Mouse (Mus musculus) lung, postnatal 36 days (tissue): ENCODE measurements at regions not wholly inside any gene's neighbourhood (a gene's known extent, or its start where the extent isn't known, plus 50 kb on each side); places are given as distances from the start of the nearest gene placed in this dataset.

ENCODE experiments used
- DNase-seq: peaks from one replicate; pipeline ENCODE4 v3.0.0; 2022; ENCODE audit warnings: mixed read lengths

DNA sequence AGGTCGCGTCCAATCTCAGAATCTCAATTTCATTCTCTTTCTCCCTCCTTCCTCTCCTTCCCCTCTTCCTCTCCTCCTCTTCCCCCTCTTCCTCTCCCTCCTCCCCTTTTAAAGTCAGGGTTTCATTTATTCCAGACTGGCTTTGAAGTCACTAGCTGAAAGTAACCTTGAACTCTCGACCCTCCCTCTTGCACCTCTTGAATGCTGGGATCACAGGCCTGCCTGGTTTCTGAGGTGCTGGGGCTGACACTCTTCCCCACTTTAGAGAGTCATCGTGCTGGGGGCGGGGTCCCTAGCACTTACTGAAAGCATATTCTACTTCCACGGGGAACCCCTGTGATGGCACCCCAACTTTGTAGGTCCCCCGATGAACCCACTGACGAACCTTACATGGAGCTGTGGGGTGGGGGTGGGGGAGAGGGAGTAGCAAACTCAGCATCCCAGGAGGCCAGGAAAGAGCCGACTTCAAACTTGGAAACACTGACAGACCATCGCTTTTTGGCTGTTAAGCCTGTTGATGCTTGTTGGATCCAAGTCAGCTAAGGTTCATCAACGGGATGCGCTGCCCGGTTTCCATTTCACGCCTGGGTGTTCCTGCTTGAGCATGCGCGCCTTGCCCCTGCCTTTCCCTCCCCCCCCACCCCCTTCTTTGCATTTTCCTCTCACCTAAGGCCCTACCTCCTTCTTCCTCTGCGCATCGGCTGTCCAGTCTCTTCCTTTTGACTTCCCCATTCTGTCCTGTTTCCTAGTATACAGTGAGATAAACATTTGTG lies 132.0 kb upstream of the Med13l start:
- no peak for DNase-seq

DNA sequence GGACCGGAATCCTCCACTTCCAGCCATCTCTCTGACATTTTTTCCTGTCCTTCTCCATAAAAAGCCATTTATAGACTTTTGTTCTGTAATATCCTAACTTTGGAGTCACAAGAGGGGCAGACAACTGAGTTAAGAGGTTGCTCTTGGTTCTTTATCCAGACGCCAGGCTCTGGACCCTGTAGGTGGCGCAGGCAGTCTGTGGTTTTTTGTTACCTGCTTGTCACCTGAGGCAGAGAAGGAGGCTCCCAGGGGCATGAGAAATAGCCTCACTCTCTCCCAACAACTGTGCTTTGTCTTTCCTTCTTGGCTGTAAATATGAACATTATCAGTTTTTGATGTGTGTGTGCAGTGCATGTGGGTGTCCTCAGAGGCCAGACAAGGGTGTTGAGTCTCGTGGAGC lies 126.9 kb upstream of the Med13l start:
- DNase-seq, result peak; percentile 51

DNA sequence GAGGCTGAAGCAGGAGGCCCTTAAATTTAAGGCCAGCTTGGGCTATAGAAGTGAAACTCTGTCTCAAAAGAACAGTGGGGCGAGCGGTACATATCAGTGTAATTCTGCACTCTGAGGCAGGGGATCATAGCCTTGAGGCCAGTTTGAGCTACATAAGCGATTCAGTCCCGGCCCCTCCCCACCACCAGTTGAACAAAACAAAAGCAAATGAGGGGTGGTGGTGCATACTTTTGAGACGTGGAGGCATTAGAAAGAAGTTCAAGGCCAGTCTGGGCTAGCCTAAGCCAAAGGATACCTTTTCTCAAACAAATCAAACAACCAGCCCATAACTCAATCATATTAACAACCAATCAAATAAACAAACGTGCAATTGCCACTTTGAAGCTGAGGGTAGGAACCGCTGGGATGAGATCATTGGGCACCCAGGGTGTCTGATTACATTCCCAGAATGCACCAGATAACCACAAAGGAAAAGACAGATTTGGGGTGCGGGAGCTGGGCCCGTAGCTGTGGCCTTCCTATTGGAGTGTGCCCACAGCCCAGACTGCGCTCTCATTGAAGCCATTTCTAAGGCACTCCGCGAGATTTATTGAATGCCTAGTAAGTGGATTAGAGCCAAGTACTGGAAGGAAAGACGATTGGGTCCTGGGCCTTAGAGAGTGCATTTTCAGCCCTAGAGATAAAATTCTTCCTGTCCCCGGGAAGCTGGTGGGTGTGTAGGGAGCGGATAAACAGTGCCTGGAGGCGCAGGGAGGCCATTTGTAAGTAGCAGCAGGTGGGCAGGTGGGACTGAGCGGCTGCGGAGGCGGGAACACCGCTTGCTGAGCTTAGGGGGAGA lies 125.5 kb upstream of the Med13l start:
- no peak for DNase-seq

DNA sequence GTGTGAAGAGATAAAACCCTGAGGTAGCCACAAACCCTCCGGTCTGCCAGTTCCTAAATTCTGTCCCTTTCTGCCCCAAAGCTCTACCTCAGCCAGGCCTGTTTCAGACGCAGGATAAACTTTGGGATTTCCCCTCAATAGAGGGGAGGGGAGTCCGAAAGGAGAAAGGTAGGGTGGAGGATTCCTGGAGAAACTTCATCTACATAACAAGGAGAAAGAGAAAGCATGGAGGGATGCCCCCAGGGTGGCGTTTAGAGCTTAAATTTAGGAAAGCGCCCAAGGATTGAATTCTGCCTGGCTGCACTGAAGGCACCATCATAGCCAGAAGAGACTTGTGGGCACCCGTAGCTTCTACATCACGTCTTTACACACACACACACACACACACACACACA lies 124.9 kb upstream of the Med13l start:
- DNase-seq, result no peak

DNA sequence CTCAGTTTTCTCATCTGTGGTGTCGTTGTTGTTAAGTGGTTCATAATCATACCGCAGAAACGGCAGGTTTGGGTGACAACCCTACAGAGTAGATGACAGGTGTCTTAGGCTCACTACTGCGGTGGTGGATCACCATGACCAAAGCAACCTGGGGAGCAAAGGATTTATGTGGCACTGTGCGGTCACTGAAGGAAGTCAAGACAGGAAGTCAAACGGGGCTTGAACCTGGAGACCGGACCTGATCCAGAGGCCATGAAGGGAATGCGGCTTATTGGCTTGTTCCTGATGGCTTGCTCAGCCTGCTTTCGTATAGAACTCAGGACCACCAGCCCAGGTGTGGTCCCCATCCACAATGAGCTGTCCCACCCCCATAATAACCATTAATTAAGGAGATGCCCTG lies 124.4 kb upstream of the Med13l start:
- DNase-seq, result no peak

DNA sequence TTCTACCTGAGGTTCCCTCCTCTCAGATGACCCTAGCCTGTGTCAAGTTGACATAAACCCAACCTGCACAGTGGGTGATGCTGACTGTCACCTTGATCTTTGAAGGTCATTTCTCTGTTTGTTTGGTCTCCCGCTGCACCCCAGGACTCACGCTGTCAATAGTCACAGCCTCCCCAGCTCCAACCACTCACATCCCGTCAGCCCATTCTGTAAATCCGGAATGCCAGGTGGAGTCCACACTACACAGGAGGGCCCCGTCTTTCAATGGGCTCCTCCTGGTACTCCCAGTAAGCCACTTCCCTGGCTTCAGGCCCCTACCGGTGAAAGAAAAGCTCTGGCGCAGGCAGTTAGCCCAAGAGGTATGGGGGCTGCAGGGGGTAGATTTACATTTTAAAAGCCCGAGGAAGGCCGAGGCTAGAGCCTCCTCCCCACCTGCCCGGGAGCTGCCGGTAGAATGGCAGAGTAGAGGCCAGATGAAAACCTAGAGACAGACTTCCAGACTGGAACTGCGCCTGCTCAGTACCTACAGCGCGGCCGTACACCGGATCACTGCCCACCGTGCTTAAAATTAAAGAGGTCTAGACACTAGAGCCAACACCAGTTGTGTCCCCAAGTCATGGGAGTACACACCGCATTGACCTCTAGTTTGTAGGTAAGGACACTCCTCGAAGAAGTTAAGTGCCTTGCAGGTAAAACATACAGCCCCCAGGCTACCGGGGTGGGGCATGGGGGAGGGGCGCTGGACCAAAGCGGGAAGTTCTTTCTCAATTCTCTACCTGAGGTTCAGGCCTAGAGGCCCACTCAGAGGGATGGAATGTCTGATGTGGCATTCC lies 123.8 kb upstream of the Med13l start:
- DNase-seq, result no peak

DNA sequence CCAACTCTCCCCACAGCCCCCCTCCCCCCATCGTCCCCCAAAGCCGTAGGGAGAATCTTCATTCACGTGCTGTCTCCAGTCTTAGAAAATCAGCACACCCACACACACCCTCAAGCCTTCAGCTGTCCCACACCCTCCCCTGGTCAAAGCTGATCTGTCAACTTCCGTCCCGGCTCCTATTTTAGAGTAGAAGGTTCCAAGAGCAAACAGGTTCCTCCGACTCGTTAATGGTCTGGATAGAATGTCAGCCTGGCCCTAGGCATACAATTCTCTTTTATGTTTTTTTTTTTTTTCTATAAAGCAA lies 123.2 kb upstream of the Med13l start:
- no peak for DNase-seq

DNA sequence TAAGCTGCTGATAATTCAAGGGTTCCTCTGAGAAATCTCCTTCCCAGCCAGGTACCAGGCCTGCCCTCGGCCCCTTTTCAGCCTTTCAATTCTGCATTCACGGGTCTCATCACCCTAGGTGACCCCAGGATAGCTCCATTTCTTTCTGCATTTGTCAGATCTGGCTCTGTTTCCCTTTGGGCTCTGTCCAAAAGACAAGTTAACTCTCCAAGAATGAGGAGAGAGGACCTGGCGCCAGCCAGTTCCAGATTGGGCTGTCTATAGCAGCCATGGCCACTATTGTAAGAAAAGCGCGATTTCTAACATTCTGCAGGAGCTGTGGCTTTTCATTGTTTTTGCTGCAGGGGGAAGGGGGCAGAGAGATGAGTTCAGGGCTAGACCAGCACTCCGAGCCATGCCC lies 122.5 kb upstream of the Med13l start:
- DNase-seq, result peak; percentile 29

DNA sequence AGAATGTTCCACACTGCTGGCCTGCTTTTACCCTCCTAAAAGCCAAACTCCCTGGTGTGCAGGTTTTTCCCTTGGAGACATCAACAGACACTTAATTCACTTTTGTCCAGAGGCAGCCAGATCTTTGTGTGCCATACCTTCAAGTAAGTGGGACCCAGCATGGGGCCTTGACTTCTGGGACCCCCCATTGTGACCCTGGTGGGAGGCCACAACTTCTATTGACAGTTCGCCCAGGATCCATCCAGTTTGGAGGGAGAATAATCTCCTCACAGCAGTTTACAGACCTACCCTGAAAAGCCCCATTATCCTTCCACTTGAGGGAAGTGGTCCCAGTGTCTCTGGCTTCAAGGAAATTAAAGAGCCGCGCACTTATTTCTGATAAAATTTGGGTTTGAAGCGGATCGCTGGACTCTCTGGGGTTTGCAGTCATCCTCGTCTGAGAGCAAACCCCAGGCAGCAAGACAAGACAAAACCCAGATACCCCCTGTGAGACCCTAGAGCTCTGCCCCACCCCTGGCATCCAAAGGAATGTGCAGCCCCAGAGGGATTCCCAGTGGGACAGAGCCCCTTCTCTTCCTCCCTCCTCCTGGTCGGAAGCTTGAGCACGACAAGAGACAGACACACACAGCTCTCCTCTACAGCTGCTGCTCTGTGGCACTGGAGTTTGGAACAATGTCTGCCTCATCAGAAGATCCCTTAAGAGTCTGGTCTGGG lies 115.8 kb upstream of the Med13l start:
- DNase-seq, result no peak

DNA sequence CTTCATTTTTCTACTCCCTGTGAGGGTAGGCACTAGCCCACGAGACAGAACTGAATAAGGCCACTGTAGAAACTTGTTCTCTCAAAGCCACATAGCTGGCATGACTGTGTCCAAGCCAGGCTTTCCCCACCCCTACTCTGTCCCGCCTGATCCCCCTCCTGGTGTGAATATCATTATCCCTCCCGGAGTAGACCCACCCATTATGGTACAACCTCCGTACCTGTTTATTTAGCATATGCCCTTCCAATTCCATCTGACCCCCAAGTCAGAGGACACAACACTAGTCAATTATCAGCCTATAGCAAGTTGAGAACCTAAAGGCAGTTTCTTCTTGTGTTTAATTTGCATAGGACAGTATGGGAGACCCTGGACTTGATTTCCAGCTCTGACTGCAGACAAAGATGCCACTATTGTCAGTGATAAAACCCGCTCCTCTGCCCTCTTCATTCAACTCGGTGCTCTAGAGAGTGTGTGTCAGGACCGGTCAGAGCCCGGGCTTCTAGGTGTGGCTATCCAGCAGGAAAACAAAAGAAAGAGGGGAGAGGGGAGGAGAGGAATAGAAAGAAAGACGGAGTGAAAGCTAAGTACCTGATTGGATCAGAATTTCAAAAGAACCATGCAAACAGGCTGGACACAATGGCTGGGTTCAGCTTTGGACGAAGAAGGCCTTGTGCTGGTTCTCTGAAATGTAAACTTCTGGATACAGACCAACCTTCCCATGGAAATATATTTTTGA lies 115.1 kb upstream of the Med13l start:
- no peak for DNase-seq

DNA sequence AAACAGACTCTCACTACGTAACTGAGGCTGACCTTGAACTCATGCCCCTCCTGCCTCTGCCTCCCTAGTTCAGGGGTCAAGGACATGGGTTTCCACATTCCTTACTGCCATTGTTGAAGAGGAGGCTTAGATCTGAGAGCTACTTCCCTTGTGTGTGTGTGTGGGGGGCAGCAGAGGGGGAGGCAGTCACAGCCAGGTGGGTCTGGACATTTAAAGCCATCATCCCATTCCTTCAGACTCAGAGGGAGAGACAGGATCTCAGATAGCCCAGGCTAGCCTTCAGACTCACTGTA lies 114.5 kb upstream of the Med13l start:
- no peak for DNase-seq

DNA sequence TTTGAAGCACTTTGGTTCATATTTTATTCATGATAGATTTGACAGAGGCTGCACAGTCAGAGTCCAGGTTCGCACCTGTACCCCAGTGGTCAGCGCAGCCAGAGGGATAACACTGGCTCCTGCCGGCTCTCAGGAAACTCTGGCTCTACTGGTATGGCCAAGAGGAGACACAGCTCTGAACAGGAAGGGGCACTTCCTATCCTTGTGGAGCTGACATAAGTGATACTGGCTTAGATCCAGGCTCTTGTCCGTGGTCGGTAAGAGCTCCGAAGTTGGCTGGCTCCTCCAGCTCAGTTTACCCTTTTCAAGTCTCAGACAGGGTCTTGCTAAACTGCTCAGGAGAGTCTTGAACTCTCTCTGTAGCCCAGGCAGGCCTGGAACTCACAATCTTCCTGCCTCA lies 113.6 kb upstream of the Med13l start:
- DNase-seq, result peak; percentile 52

DNA sequence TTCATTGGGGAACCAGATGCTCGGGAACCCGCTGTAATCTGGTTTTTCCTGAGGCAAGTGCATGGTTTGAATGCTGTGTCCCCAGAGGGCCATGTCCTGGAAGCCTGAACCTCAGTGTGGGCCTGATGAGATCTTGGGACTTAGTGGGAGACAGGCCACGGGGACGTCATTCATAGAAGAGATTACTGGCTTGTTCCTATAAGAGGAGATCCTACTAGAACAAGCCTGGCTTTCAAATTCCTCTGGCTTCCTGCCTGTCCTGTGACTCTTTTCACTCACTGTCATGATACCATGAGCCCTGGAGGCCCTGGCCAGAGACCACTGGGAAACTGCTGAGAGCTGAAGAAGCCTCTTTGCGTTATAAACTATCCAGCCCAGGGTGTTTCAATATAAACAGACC lies 113.1 kb upstream of the Med13l start:
- no peak for DNase-seq

DNA sequence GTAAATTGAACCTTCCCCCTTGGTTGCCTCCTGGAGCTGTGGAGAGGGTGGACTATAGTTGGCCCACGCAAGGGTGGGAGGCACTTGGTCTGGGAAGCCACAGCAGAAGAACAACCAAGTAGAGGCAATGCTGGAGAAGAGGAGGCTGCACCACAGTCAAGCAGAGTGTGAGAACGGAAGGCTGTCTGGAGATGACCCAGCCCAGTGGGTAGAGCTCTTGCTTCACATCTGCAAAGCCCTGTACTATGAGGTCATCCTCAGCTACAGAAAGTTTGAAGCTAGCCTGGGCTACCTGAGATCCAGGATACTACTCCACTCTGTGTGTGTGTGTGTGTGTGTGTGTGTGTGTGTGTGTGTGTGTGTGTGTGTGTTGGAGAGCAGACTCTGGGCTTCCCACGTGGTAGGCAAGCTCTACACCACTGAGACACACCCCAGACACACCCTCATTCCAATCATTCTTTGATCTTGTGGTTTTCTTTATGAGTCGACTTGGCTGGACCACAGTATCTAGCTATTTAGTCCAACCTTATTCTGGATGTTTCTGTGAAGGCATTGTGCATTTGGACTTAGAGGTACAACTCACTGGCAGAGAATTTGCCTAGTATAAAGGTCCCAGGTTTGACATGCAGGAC lies 111.5 kb upstream of the Med13l start:
- DNase-seq, result no peak

DNA sequence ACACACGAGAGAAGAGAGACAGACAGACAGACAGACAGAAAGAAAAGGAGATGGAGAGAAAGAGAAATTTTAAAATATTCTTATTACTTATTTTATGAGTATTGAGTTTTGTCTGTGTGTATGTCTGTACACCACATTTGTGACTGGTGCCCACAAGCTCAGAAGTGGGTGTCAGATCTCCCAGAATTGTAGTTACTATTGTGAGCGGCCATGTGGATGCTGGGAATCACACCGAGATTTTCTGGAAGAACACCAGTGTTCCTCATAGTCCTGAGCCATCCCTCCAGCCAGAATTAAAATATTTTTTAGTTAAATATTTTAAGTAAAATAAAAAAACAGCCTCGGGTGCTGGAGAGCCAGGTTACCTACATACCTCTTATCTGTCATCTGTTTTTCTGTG lies 110.6 kb upstream of the Med13l start:
- DNase-seq, result no peak

DNA sequence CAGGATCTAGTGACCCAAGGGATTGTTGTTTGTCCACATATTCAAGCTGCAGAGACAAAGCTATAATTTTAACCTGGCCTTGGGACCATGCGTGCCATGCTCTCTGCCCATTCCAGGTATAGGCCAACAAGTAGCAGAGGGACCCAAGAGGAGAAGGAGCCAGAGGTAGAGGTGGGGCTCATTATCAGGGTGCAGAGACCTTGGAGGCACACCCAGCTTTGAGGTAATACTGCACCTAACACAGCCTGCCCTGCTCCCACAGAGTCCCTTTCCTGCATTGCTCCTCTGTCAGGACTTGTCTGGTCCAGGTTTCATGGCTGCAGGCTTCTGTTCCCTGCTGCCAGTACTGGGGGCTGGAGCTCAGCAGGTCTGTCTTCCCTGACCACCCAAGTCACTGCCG lies 108.4 kb upstream of the Med13l start:
- DNase-seq, result no peak

DNA sequence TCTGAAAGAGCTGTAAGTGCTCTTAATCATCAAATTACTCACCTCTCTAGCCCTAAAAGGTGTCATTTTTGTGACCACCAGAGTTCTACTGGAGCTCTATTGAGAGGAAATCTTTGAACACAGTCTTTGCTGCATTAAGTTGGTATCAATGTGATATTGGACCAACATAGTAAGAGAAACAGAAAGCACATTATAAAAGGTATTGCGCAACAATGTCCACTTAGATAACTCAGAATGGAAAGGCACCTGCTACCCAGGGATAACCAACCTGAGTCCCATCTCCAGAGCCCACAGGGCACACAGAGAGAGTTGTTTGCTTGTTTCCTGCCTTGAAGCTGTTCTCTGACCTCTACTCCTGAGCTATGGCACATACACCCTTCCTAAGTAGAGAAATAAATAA lies 106.4 kb upstream of the Med13l start:
- no peak for DNase-seq

DNA sequence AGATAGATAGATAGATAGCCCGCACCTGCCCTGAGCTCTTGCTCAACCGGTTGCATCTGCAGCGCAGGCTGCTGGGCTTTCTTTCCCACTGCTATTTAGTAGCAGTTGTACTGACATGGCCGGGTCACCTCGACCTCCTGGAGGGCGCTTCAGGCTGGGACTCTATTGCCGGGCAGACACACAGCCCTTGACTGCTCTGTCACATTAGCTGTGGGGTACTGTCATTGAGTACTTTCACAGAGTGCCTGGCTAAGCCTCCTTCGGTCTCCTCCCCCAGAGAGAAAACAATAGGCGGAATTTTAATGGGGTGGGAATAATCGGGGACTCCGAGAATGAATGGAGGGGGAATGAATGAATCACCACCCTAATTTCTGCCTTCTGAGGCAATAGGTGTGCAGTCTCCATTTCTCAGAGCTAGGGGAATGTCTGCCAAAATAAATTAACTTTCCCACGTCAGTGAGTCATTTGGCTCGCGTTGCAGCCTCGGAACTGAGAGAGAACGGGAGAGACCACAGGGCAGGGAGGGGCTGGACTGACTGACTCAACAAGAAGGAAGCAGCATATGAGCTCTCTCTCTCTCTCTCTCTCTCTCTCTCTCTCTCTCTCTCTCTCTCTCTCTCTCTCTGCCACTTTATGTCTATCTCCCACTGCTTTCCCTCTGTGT lies 101.6 kb upstream of the Med13l start:
- peak; percentile 84 for DNase-seq

DNA sequence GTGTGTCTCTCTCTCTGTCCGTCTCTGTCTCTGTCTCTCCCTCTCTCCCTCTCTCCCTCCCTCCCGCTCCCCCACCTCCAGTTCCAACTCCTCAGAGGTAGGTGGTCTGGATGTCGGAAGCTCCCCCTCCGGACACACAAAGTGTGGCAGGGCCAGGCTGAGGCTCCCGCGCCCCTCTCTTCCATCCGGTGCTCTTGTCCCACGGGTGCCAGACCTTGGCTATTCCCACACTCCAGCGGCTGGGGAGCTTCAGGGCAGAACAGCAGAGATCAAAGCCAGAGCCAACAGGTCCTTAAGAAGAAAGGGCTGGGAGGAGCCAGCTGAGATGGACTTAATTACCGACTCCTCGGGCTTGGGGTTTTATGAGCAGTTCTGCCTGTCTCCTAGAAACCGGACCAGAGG lies 101.1 kb upstream of the Med13l start:
- DNase-seq, result peak; percentile 55

DNA sequence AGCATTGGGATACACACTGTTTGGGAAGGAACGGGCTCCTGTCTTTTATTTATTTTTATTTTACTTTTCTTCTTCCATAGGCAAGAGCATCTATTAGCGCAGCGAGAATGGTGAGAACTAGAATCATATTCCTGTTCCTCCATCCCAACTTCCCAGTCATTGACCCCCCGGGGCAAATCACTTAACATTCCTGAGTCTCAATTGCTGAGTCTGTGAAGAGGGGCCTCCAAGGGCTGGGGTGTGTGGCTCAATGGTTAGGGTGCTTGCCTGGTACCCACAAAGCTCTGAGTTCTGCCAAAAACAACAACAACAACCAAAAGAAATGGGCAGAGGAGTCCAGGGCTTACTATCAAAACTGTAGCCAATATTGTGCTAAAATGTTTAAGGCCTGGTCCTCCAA lies 98.5 kb upstream of the Med13l start:
- DNase-seq, result no peak
